Mouse (Mus musculus): ENCODE results near the gene Fam49a.

- TF ChIP-seq POLR2A (IDR thresholded peaks at IDR 0.05; ENCODE audit: control insufficient read depth, low read depth, low read length): no peak
- no peak for TF ChIP-seq CTCF (IDR thresholded peaks at IDR 0.05; ENCODE audit: control insufficient read depth, insufficient read depth, insufficient replicate concordance, low read depth, low read length)
Observed at GRCm38 (mm10) chr12:12420423-12420822, 158.5 kb downstream of the Fam49a start.
